Mouse (Mus musculus): ENCODE data around the gene Pex3.

DNA sequence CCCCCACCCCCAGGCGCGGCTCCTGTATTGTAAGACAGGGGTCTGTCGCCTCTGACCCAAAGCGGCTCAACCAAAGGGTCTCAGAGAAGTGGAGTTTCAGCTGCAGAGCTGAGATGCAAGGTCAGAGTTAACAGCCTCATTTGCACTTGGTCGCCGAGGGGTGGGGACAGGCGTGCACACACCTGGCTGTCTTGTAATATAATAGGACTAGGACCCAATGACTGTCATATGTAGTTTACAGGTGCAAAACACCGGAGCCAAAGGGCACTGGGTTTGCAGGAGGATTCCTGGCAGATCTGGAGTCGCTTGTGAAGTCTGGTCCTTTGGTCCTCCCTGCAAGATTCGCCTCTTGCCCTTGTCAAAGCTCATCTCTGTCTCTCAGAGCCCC, 78.4 kb downstream of the Pex3 start:
- no peak for TF ChIP-seq CTCF (IDR thresholded peaks at IDR 0.05; ENCODE audit: extremely low read depth, insufficient read length, insufficient replicate concordance, low read depth, low read length)
- no peak; the same call in 1 of the 2 replicates for TF ChIP-seq POLR2A (IDR thresholded peaks at IDR 0.05; ENCODE audit: low read depth, low read length)

Measured in small intestine, adult 2 months (tissue).